Mouse (Mus musculus) neural tube, embryonic 15.5 days (tissue): ENCODE results near the gene Paxx. TPM values are rescaled to one million over a fixed set of nuclear protein-coding genes. Genes with fewer than 3 reads are reported as not detected.
A peak's percentile ranks its signal among the peaks of the same experiment; 100 is the strongest.

Source experiments
- ATAC-seq: fragments of 200-750 bp; cut with Nextera tagmentation; 2 replicates; pipeline ENCODE4 v1.8.0; 2017; ENCODE audit warnings: mild to moderate bottlenecking, moderate TSS enrichment, moderate library complexity; ENCODE audit not compliant: low FRiP score
- H3K27ac ChIP-seq: fragments of 300-500 bp; sonication (generic); replicated peaks from 2 replicates; pipeline ENCODE4 v1.5.1; 2015; ENCODE audit warnings: mild to moderate bottlenecking, inconsistent platforms
- H3K27me3 ChIP-seq: fragments of 300-500 bp; sonication (generic); replicated peaks from 2 replicates; pipeline ENCODE4 v1.6.1; 2015; ENCODE audit warnings: inconsistent platforms
- H3K36me3 ChIP-seq: fragments of 300-500 bp; sonication (generic); 2 replicates; pipeline ENCODE4 v1.6.1; 2015; ENCODE audit warnings: inconsistent platforms
- H3K4me1 ChIP-seq: fragments of 300-500 bp; sonication (generic); 2 replicates; pipeline ENCODE4 v1.6.1; 2015; ENCODE audit warnings: inconsistent platforms
- H3K4me2 ChIP-seq: fragments of 300-500 bp; sonication (generic); 2 replicates; pipeline ENCODE4 v1.6.1; 2015; ENCODE audit warnings: inconsistent platforms, mild to moderate bottlenecking, moderate library complexity
- H3K4me3 ChIP-seq: fragments of 300-500 bp; sonication (generic); replicated peaks from 2 replicates; pipeline ENCODE4 v1.5.1; 2015; ENCODE audit warnings: mild to moderate bottlenecking, inconsistent platforms
- H3K9ac ChIP-seq: fragments of 300-500 bp; sonication (generic); replicated peaks from 2 replicates; pipeline ENCODE4 v1.6.1; 2015; ENCODE audit warnings: mild to moderate bottlenecking, inconsistent platforms
- H3K9me3 ChIP-seq: fragments of 300-500 bp; sonication (generic); replicated peaks from 2 replicates; pipeline ENCODE4 v1.6.1; 2016; ENCODE audit warnings: inconsistent platforms
- WGBS: fragments of 180-500 bp; shearing (Covaris S2); methylation state at CpG from one replicate; pipeline ENCODE4 v1.1.7; 2015; ENCODE audit warnings: mixed read lengths; 5-methylcytosine and 5-hydroxymethylcytosine counted together
- polyA plus RNA-seq: library from polyadenylated mRNA; unstranded; fragments of >200 nt; fragmentation: Nextera tagmentation; extraction: Ambion mirVana; gene quantifications from 2 replicates; pipeline ENCODE4 v1.2.1, GENCODE M21; 2015

The Paxx gene
- polyA plus RNA-seq = 100 and 120 TPM in 2 replicates

DNA sequence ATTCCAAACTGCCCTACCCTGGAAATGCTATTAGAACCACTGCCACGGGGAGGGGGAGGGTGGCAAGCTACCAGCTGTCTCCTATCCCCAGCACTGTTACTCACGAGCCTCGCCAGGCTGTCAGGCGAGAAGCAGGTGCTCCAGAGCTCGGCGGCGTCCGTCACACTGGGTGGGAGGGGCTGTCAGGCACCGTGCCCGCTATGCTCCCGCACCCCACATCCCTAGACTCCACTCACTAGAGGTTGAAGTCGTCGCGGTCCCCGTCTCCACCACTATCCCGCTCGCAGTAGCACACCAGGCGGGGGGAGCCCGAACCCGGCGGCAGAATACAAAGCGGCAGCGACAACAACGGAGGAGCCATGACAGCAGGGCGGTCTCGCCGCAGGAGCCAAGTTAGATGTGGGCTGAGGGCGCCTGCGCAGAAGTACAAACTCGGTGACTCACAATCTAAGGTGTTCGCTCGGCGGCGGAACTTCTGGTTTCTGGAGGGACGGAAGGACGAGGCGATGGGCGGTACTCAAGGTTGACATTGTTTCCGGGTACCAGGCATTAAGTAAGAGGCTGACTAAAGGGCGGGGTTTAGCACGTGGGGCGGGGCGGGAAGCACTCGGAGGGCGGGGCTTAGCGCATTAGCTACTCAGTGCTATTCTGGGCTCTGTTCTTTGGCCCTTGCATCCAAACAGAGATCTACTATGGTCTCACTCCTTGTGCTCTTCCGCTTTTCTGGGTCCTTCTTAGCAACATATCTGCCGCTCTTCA lies at the start of gene Paxx:
Gene Paxx, minus strand, starts transcription at position 544 of the 759 bp plus-strand sequence.
- Histone ChIP-seq H3K4me1 (peaks cover 26% of the 10 kb centered on the region), H3K27ac (peak within 1 kb of the TSS; percentile 97), H3K27me3 (no peaks in the 10 kb centered on the region), H3K4me3 (peak within 1 kb of the TSS; percentile 83), H3K36me3 (peaks cover 13% of the 10 kb centered on the region), H3K9me3 (no peaks in the 10 kb centered on the region), H3K4me2 (peak within 1 kb of the TSS; percentile 90), H3K9ac (peak within 1 kb of the TSS; percentile 78)
- ATAC-seq = peak; percentile 91
- WGBS = under 1% methylated on average over 48 of the region's 48 CpGs

DNA sequence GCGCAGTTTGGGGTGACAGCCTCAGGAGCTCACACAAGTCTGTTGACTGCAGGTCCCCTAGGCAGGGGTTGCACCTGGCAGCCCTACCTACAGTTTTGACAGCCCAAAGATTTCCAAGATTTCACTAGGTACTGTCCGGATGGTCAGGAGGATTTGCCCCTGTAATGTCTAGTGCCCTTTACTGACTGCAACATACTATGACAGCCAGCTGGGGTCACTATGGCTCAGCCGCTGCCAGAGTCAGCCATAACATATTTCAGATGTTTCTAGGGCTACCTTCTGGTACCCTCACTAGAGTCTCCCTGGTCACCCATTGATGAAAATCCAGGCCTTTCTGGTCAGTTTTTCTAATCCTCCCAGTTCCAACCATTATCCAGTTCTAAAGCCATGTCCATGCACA lies 49.0 kb upstream of the Paxx start:
- 65% methylated on average over 3 of the region's 3 CpGs for WGBS
- Histone ChIP-seq H3K36me3 (peaks cover 14% of the 10 kb centered on the region), H3K27ac (no peak overlapping the region), H3K9ac (no peak overlapping the region), H3K4me1 (no peaks in the 10 kb centered on the region), H3K4me2 (no peak overlapping the region), H3K27me3 (no peaks in the 10 kb centered on the region), H3K4me3 (no peak overlapping the region), H3K9me3 (no peaks in the 10 kb centered on the region)
- no peak for ATAC-seq

DNA sequence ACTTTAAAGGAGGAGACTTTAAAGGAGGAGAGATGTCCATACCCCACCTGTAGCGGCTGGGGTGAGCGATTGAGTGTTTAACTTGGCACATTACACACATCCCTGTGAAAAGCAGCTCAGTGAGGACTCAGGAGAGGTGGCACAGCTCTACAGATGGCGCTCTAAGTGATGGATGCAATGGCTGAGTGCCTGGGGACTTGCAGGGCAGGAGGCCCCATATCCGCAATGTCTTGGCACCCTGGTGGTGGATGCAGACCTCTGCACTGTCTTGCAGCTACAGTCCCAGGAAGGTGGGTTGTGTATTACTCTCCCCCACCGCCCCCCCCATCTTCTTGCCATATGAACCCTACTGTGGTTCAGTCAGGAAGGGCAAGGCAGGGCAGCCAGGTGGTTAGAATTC lies 46.1 kb upstream of the Paxx start:
- H3K27me3 ChIP-seq = no peaks in the 10 kb centered on the region
- no peak overlapping the region for H3K9ac ChIP-seq
- H3K9me3 ChIP-seq = no peaks in the 10 kb centered on the region
- peaks cover 5% of the 10 kb centered on the region for H3K4me1 ChIP-seq
- H3K4me2 ChIP-seq = no peak overlapping the region
- 38% methylated on average over 5 of the region's 5 CpGs for WGBS
- H3K36me3 ChIP-seq = peaks cover 35% of the 10 kb centered on the region
- ATAC-seq = no peak
- H3K27ac ChIP-seq = no peak overlapping the region
- H3K4me3 ChIP-seq = no peak overlapping the region

DNA sequence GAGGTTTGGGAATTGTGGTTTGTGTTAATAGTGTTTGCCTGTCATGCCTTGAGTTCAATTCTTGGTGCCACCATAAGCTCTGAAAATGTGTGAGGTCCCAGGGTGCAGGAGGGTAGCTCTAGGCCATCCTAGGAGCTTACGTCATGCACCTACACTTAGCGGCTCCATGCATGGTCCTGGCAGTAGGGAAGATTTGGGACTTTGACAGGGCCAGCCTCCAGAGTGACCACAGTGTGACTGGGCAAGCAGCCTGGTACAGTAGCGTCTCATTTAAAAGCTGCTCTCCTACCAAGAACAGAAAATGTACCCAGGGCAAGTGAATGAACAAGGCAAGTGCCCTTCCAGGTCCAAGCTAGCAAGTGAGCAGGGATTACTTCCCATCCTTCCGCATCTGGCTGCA lies 45.0 kb upstream of the Paxx start:
- no peak for ATAC-seq
- Histone ChIP-seq H3K4me1 (peaks cover 13% of the 10 kb centered on the region), H3K4me2 (no peak overlapping the region), H3K4me3 (no peak overlapping the region), H3K27me3 (no peaks in the 10 kb centered on the region), H3K9ac (no peak overlapping the region), H3K36me3 (peaks cover 35% of the 10 kb centered on the region), H3K27ac (no peak overlapping the region), H3K9me3 (no peaks in the 10 kb centered on the region)
- 96% methylated on average over 4 of the region's 4 CpGs for WGBS

DNA sequence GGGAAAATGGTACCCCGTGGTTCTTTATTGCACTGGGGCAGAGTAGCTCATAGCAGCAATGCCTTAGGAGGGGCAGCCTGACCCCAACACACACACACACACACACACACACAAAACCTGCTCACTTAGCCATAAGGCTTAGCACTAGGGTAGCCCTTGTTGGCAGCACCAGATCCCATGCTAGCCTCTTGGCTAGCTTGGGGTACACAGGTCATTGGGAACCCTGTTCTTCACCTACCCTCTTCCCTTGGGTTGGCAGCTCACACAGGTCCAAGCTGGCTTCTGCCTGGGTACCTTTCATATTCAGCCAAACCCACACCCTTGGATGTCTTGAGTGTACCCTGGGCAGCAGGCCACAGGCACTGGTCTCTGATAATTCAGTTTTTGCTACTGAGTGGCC lies 44.1 kb upstream of the Paxx start:
- H3K27ac ChIP-seq = no peak overlapping the region
- 100% methylated on average over 1 of the region's 1 CpGs for WGBS
- ATAC-seq = no peak
- peaks cover 18% of the 10 kb centered on the region for H3K4me1 ChIP-seq
- no peak overlapping the region for H3K4me3 ChIP-seq
- H3K4me2 ChIP-seq = no peak overlapping the region
- H3K9me3 ChIP-seq = no peaks in the 10 kb centered on the region
- no peaks in the 10 kb centered on the region for H3K27me3 ChIP-seq
- no peak overlapping the region for H3K9ac ChIP-seq
- H3K36me3 ChIP-seq = peaks cover 35% of the 10 kb centered on the region

DNA sequence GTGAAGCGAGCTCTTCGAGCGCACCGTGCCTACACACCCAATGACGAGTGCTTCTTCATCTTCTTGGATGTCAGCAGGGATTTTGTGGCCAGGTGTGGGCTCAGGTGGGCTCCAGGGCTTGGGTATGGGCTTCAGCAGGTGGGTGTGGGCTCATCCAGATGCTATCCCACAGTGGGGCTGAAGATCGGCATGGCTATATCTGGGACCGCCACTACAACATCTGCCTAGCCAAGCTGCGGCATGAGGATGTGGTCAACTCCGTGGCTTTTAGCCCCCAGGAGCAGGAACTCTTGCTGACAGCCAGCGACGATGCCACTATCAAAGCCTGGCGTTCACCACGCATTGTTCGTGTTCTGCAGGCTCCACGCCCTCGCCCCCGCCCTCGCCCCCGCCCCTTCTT lies 43.6 kb upstream of the Paxx start:
- peaks cover 35% of the 10 kb centered on the region for H3K36me3 ChIP-seq
- ATAC-seq = no peak
- H3K9ac ChIP-seq = no peak overlapping the region
- H3K4me3 ChIP-seq = no peak overlapping the region
- H3K27me3 ChIP-seq = no peaks in the 10 kb centered on the region
- H3K4me1 ChIP-seq = peaks cover 18% of the 10 kb centered on the region
- WGBS = 94% methylated on average over 19 of the region's 19 CpGs
- H3K9me3 ChIP-seq = no peaks in the 10 kb centered on the region
- H3K27ac ChIP-seq = no peak overlapping the region
- H3K4me2 ChIP-seq = no peak overlapping the region

DNA sequence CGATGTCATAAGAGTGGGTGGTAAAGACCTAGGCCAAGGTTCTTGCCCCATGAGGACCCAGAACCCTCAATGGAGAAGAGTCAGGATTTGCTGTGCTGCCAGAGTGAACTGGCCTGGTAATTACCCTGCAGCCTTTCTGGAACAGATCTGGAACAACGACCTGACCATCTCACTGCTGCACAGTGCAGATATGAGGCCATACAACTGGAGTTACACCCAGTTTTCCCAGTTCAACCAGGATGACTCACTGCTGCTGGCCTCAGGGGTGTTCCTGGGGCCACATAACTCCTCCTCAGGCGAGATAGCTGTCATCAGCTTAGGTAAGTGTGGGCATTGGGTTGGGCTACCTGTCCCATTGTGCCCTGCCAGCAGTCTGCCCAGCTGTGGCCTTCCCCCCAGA lies 41.8 kb upstream of the Paxx start:
- no peak for ATAC-seq
- Histone ChIP-seq H3K27me3 (no peaks in the 10 kb centered on the region), H3K4me1 (peaks cover 18% of the 10 kb centered on the region), H3K9ac (no peak overlapping the region), H3K27ac (no peak overlapping the region), H3K9me3 (no peaks in the 10 kb centered on the region), H3K36me3 (peaks cover 35% of the 10 kb centered on the region), H3K4me2 (no peak overlapping the region), H3K4me3 (no peak overlapping the region)
- 82% methylated on average over 3 of the region's 3 CpGs for WGBS

DNA sequence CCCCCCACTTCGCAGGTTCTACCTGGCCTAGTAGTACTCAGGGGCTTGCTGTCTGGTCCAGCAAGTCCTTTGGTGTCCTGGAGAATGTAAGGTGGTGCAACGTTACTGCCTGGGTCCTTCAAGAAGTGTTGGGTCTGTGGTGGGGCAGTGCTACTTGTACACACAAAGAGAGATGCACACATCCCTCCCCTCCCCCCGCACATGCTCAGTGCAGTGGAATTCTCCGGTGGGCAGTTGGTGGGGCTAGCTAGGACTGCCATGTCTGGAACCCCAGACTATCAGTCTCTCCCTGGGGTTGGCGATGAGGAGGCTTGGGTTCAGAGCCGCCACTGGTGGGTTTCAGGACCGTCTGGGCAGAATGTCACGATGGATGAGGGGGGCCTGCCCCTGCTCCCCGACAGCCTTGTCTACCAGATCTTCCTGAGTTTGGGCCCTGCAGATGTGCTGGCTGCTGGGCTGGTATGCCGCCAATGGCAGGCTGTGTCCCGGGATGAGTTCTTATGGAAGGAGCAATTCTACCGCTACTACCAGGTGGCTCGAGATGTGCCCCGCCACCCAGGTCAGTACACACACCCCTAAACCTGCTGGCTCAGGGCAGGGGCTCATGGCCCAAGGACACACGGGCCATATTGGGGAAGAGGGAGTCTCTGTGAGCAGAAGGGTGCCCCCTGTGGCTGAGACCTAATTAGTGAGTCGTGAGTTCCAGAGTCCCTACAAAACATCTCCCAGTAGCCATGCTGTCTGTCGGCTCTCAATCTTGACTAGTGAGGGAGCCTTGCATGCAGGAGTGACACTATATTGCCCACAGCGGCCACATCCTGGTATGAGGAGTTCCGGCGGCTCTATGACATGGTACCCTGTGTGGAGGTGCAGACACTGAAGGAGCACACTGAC lies 40.9 kb upstream of the Paxx start, which contains the start of gene C8g:
Gene C8g, minus strand, starts transcription at position 127 of the 894 bp plus-strand sequence.
- no peak; the same call in 1 of the 2 replicates for ATAC-seq

DNA sequence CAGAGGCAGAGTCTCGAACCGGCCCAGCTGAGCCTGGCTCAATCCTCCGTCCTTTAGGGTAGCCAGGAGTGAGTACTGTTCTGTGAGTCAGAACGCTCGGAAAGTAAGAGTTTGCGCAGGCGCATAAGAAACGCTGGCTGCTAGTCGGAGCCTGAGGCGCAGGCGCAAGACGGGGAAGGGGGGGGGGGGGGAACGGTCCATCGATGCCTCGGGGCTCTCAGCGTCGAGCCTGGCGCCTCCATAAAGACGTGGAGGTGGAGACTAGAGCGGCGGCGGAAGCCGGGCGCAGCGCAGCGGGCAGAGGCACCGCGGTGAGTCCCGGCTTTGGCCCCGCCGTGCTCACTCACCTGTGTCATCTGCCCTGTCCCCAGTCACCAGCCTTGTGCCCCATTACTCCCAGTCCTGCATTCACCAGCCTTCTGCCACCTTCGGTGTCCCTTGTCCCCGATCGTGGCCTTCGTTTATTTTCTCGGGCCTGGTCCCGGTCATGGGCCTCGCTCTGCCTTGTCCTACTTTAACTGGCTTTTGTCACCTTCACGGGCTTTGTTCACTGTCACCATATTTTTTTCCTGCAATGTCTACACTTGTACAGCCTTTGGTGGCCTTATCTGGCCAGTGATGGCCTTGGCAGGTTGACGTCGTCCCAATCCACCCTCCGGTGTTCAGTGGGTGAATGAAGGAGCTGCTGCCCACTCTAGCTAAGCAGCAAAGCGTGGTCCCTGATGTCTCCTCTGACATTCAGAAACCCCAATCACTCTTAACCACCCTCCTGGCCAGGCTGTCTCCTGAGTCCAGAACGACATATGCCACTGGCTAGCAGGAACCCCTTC lies 39.9 kb upstream of the Paxx start, which contains the start of gene Fbxw5:
Gene Fbxw5, plus strand, starts transcription at position 175 of the 830 bp plus-strand sequence.
- Histone ChIP-seq H3K27ac (peak within 1 kb of the TSS; percentile 86), H3K9ac (peak within 1 kb of the TSS; percentile 96), H3K4me3 (peak within 1 kb of the TSS; percentile 83), H3K27me3 (no peaks in the 10 kb centered on the region), H3K9me3 (no peaks in the 10 kb centered on the region), H3K4me1 (peaks cover 18% of the 10 kb centered on the region), H3K4me2 (peak within 1 kb of the TSS; percentile 98), H3K36me3 (peaks cover 29% of the 10 kb centered on the region)
- ATAC-seq = peak; percentile 91
- WGBS = under 1% methylated on average over 38 of the region's 44 CpGs

More for the DNA sequence above, 40.9 kb upstream of the Paxx start, which contains the start of gene C8g:
- Histone ChIP-seq H3K9me3 (no peaks in the 10 kb centered on the region), H3K27me3 (no peaks in the 10 kb centered on the region), H3K36me3 (peaks cover 35% of the 10 kb centered on the region), H3K4me3 (peak within 1 kb of the TSS; percentile 83), H3K27ac (peak within 1 kb of the TSS; percentile 86), H3K4me1 (peaks cover 18% of the 10 kb centered on the region), H3K9ac (peak within 1 kb of the TSS; percentile 96), H3K4me2 (peak within 1 kb of the TSS; percentile 98)
- WGBS = 77% methylated on average over 20 of the region's 20 CpGs

DNA sequence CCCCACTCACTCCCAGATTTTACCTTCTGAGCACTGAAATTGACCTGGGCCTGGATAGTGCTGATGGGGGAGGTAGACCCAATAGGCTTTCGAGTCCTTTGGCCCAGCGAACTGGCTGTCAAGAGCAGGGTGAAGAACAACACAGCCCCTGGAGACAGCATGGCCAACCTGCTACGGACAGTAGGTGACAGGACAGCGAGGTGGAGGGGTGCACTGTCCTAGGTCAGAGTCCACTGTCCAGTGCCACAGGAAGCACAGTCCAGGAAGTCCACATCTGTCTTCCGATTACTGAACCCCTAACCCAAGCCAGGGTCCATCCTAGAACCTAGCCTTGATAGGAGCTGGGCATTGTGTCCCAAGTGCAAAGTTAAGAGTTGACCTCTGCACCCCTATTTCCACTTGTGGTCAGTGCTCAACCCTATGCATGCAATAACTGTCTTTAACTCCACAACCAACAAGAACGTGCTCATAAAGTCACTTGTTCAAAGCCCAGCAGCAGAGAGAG lies 39.2 kb upstream of the Paxx start:
- Histone ChIP-seq H3K27me3 (no peaks in the 10 kb centered on the region), H3K4me2 (peak overlapping the region; percentile 98), H3K4me3 (peak overlapping the region; percentile 83), H3K36me3 (peaks cover 23% of the 10 kb centered on the region), H3K27ac (peak overlapping the region; percentile 73), H3K9ac (peak overlapping the region; percentile 38; the same call in 1 of the 2 replicates), H3K4me1 (peaks cover 18% of the 10 kb centered on the region), H3K9me3 (no peaks in the 10 kb centered on the region)
- 73% methylated on average over 6 of the region's 6 CpGs for WGBS
- peak; percentile 12; the same call in 1 of the 2 replicates for ATAC-seq
